Mouse (Mus musculus) adrenal gland, adult (tissue): ENCODE measurements around the gene Gfpt2.

Source experiments
- DNase-seq, 2 experiments: peaks; one replicate each; pipeline ENCODE4 v3.0.0; 2022 to 2023; ENCODE audit warnings: low spot score in 1 of 2; ENCODE audit not compliant: inconsistent age in 2 of 2

Gene Gfpt2

DNA sequence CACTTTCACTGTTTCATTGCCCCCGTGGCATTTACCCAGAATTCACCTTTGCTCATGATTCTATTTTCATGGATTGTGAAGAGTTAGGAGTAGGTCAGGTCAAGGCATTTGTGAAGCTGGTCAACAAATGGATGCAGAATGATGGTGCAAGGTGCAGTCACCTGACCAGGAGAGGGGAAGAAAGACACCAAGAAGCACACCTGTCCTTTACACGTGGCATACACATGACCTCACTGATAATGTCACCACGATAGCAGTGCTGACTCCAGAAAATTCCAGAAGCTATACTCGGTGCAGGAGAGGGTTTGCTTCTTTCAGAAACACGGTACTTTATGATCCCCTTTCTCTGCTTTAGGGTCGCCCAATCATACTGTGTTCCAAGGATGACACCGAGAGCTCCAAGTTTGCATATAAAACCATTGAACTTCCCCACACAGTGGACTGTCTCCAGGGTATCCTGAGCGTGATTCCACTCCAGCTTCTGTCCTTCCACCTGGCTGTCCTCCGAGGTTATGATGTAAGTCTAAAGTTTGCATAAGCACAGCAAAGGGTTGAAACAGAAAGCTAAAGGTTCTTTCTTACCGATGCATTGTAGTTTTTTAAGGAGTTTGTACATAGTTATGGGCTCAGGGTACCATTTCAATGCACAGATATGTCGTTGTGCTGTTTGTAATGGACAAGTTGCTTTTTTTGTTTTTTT, 41.4 kb downstream of the Gfpt2 start:
- DNase-seq: no peak

DNA sequence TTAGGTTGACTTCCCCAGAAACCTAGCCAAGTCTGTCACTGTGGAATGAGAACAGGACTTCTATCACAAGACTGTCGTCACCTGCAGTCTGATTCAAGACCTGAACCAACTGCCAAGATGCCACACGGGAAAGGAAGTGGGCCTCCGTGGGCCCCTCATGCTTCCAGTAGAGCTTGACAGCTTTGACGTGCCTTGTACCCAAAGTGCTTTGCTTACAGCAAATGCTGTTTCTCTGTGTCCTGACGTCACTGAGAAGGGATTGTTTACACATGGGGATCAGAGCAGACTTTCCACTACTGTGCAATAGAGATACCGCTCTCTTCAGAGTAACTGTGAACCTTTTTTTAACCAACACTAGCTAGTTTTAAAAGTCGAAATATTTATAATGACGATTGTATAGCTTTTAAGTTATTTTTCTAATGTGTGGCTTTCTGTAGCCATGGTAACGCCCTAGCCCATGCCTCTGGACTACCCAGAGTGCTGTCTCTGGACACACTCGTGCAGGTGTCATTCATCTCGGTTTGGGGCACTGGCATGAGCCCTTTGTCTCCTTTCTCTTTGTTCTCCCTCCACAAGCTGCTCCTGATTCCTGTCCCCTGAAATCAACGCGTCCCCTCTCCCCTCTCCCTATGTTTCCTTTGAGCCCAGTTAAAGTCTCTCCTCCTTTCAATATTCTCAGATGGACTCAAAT, 43.9 kb downstream of the Gfpt2 start:
- no peak for DNase-seq

DNA sequence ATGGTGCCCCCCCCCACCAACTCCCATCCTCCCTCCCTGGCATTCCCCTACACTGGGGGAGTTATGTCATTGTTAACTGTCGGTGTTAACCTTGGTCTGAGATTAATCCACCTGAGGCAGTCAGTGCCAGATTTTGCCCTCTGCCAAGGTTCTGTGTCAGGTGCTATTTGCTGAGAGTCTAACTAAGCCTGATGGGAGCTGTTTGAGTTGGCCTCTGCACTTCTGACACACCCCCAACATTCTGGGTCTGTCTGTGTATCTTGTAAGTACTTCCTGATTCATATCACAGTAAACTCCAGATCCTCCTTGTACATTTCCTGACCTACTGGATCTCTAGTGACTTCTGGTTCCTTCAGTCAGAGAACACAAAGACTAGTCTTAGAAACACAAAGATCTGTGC, 46.7 kb downstream of the Gfpt2 start:
- no peak for DNase-seq

- no peak for DNase-seq
Measured at GRCm38 (mm10) chr11:49841886-49842285, 47.9 kb downstream of the Gfpt2 start.

GRCm38 (mm10) chr11:49842718-49843117, 48.7 kb downstream of the Gfpt2 start:
- DNase-seq: no peak

GRCm38 (mm10) chr11:49844311-49844710, 50.3 kb downstream of the Gfpt2 start:
- DNase-seq: no peak

DNA sequence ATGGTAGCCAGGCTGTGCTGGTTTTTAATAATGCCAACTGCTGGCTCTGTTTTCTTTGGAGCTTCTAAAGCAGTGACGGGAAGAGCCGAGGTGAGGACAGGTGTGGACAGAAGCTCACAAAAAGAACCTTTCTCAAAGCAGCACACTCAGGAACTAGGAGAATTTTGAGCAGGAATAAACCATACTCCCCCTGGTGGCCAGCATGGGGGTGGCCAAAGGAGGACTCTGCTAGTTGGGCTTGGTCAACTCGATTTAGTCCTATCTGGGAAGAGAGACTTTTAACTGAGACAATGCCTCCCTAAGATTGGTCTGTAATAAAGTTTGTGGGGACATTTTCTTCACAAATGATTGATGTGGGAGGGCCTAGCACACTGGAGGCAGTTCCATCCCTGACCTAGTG, 51.0 kb downstream of the Gfpt2 start:
- DNase-seq: peak; percentile 63 to 90

- no peak for DNase-seq
Measured at GRCm38 (mm10) chr11:49845958-49846357, 52.0 kb downstream of the Gfpt2 start.

DNA sequence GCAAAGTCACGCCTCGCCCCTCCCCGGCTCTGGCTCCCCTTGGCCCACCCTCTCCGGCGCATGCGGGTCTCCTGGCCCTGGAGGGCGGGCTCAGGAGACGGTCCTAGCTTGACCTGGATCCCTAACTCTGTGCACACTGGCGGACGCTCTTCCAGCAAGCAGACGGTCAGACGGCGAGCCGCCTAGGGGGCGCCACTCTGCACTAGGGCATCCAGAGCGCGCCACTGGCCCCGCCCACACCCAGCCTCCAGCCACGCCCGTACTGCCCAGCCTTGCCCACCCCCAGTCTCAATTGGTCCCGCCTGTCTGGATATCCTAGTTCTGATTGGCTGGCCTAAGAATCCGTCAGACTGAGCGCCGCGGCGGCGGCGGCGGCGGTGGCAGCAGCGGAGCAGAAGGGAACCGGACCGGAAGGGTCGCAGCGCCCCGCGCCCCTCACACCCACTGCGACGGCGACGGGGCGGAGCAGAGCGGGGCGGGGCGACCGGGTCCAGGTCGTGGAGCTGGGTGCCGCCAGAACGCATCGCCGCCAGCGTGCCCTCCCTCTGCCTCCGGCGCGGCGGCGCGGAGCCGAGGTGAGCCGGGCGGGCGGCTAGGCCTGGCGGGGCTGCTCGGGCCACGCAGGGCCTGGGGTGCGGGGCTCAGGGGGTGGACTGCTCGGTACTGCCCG, 52.6 kb downstream of the Gfpt2 start, which contains the start of gene Mapk9:
Gene Mapk9, plus strand, starts transcription at position 351 of the 670 bp plus-strand sequence.
- DNase-seq: peak; percentile 99

DNA sequence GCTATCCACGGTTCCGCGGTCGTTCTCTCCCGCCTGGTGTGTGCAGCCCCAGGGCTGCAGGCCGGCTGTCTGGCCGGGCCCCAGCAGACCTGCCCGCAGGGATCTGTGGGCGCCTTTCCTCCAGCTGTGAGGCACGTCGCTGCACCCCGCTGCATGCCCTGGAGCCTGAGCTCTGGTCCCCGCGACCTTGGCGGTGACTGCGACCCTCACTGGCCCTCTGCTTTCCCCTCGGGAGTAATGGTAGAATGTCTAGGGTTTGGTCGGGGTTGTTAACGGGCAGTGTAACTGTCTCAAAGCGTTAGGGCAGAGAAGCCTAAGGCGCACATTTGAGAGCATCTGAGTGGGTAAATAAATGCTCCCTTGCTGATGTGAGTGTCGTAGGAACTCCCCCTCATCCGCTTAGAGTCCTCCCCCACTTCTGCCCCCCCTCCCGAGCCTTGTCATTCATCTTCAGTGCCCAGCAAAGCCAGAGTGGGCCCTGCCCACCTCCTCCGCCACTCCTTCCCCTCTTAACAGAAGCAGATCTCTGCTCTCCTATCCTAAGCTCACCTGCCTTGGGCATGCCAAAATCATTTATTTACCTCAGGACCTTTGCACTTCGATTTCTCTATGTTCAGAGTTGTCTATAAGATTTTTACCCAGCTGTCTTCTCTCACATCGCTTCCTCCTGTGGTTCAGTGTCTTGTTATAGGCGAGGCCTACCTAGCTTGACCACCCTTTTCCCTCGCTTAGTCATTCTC, 53.3 kb downstream of the Gfpt2 start:
- peak in 1 of 2 experiments; percentile 86 for DNase-seq

GRCm38 (mm10) chr11:49847811-49848078, 53.8 kb downstream of the Gfpt2 start:
- DNase-seq: peak in 1 of 2 experiments; percentile 70

- DNase-seq: peak; percentile 58 to 84
Measured at GRCm38 (mm10) chr11:49848080-49848815, 54.3 kb downstream of the Gfpt2 start.

- peak in 1 of 2 experiments; percentile 28 for DNase-seq
Measured at GRCm38 (mm10) chr11:49850331-49850730, 56.4 kb downstream of the Gfpt2 start.

DNA sequence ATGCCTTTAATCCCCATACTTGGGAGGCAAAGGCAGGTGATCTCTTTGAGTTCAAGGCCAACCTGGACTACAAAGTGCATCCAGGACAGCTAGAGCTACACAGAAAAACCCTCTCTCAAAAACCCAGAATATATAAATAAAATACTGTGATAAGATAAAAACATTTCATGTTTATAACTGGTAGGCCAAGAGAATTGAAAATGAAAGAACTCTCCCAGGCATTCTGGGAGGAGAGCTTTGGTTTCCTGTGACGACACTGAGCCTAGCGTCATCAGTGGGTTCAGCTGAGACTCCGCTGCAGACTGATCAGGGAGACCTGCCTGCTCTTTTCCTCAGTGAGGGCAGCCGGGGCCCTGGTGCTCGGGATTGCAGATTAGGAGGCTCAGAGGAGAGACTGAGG, 61.2 kb downstream of the Gfpt2 start:
- DNase-seq: no peak

DNA sequence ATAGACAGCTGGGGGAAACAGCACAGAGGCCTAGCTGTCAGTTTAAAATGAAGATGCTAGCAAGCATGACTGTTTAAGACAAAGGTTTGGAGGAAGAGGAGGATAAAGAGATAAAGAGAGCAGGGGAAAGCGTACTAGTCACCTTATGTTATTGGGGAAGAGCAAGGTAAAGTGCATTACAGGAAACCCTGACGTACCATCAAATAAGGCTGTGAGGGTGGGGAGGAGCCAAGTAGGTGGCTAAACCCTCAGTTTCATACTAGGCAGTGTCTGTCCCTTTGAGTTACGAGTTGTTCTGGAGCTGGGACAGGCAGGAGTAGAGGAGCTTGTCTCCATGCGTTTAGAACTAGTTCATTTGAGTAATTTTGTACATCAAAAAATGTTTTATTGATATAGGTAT, 67.2 kb downstream of the Gfpt2 start:
- DNase-seq: no peak

- no peak for DNase-seq
Measured at GRCm38 (mm10) chr11:49863926-49864325, 69.9 kb downstream of the Gfpt2 start.

DNA sequence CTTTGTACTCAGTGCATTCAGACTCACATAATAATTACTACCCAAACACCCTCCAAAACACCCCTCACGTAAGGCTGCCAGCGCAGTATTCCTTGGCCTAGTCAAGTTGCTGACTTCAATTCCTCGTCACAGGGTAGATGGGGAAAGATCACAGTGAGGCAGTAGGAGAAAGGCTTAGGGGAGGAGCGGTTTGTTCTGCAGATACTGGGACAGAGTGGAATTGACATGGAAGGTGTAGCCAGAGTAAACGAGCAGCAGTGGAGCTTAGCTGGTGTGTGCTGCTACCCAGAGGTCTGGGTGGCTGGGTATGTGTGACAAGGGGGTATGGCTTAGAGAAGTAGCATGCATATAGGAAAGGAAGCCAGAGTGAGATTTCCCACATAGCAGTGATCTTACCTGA, 73.3 kb downstream of the Gfpt2 start:
- DNase-seq: no peak

GRCm38 (mm10) chr11:49869762-49870161, 75.8 kb downstream of the Gfpt2 start:
- DNase-seq: peak; percentile 42 to 83

DNA sequence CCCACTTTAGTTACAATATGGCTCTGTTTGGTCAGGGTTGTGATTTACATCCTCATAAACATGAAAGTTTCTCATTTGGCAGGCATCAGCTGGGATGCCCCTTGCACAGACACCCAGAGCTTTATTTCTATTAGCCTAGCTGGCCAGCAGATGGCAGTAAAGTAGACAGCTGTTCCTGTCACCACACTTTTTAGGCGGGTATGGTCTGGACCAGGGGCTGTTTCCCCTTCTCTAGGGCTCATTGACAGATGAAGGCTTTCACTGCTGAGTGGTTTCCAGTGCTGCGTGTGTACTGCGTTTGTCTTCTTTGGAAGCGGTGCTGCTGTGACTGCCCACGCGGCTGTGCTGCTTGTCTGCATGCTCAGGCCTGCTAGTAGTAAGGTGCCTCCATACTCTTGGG, 77.9 kb downstream of the Gfpt2 start:
- DNase-seq: peak; percentile 23 to 75

- DNase-seq: no peak
Measured at GRCm38 (mm10) chr11:49872779-49873178, 78.8 kb downstream of the Gfpt2 start.
